ENCODE assay signal across 8 mouse cellular contexts in the genomic region with DNA sequence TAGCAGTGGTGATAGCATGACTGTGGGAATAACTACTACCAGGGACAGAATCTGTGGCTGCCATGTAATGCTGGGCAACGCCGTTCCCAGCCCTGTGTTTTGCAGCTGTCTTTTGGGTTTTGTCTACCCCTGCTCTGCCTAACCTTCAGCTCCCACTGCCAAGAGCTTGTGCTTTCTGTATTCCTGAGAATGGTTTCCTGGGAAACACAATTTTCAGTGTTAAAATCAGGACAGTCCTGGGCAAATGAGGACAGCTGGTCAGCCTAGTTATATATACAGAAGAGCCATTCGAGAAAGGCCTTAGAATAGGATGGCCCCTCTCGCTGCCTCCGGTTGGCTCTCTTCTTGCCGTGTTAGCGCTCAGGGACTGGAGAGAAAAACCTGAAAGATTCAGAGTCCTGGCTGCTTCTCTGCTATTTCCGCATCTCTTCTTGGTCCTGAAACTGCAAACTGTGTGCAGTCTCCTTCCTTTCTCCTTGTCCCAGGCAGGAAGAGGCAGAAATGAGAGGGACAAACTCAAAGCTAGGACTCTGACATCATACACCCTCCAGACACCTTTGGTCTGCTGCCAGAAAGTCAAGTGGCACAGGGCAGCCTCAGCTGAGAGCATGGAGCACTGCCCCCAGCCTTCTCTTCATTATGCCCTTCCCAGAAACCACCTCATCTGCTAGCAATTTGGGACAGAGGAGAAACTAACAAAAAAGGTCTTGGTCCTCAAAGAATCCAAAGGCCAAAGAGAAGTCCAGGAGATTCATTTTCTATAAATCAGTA.
DNase-seq lines count a peak whose midpoint lies in the region; ATAC-seq and TF ChIP-seq lines count a peak whose summit lies in the region.

No protein-coding gene starts in this region.

- peak overlapping the region; percentile 0; the same call in 1 of the 2 replicates for H3K27ac ChIP-seq in hindbrain, embryonic 10.5 days
- no peak overlapping the region for H3K27ac ChIP-seq in hindbrain, embryonic 11.5 days (ENCODE audit: low read depth, low read length)
- H3K27ac ChIP-seq in brown adipose tissue, adult 24 weeks (replicated peaks; ENCODE audit: low read depth, low read length) = peak overlapping the region; percentile 57
- H3K27ac ChIP-seq in heart, embryonic 11.5 days (ENCODE audit: low read depth, low read length) = peak overlapping the region; percentile 46; the same call in 1 of the 2 replicates
- H3K27ac ChIP-seq in lung, postnatal 0 days (ENCODE audit: low read length) = peak overlapping the region; percentile 17

- H3K36me3 ChIP-seq in hindbrain, embryonic 10.5 days = no peaks in the 10 kb centered on the region
- H3K36me3 ChIP-seq in hindbrain, embryonic 11.5 days (ENCODE audit: control insufficient read depth, insufficient read depth, low read length) = no peaks in the 10 kb centered on the region
- no peaks in the 10 kb centered on the region for H3K36me3 ChIP-seq in heart, embryonic 11.5 days (ENCODE audit: control insufficient read depth, insufficient read depth, low read length)
- no peaks in the 10 kb centered on the region for H3K36me3 ChIP-seq in lung, postnatal 0 days (ENCODE audit: insufficient read depth, low read length)

- no peak for ATAC-seq in hindbrain, embryonic 11.5 days (ENCODE audit: low FRiP score)
- ATAC-seq in heart, embryonic 11.5 days (replicated peaks; ENCODE audit: insufficient number of reproducible peaks, low FRiP score, low TSS enrichment) = 0 out of 2 replicates have a peak, but pooled peaks have one; percentile 57
- ATAC-seq in lung, postnatal 0 days = peak; percentile 96

- H3K4me1 ChIP-seq in hindbrain, embryonic 10.5 days (replicated peaks) = peaks cover 15% of the 10 kb centered on the region
- no peaks in the 10 kb centered on the region for H3K4me1 ChIP-seq in hindbrain, embryonic 11.5 days (replicated peaks; ENCODE audit: control insufficient read depth, insufficient read depth, low read length)
- peaks cover 15% of the 10 kb centered on the region for H3K4me1 ChIP-seq in brown adipose tissue, adult 24 weeks (ENCODE audit: control insufficient read depth, insufficient read depth, insufficient read length, low read length)
- H3K4me1 ChIP-seq in heart, embryonic 11.5 days (ENCODE audit: control insufficient read depth, insufficient read depth, low read length) = peaks cover 13% of the 10 kb centered on the region
- peaks cover 9% of the 10 kb centered on the region; the same call in 1 of the 2 replicates for H3K4me1 ChIP-seq in lung, postnatal 0 days (ENCODE audit: insufficient read depth, low read depth, low read length)

- H3K27me3 ChIP-seq in hindbrain, embryonic 10.5 days (ENCODE audit: insufficient read depth, poor library complexity, severe bottlenecking) = no peaks in the 10 kb centered on the region
- no peaks in the 10 kb centered on the region for H3K27me3 ChIP-seq in hindbrain, embryonic 11.5 days (ENCODE audit: control insufficient read depth, insufficient read depth, low read length)
- H3K27me3 ChIP-seq in heart, embryonic 11.5 days (ENCODE audit: control insufficient read depth, insufficient read depth, low read length) = no peaks in the 10 kb centered on the region
- H3K27me3 ChIP-seq in lung, postnatal 0 days (replicated peaks; ENCODE audit: insufficient read depth, low read length) = no peaks in the 10 kb centered on the region

- 80% methylated on average over 8 of the region's 8 CpGs for WGBS in hindbrain, embryonic 10.5 days
- 81% methylated on average over 8 of the region's 8 CpGs for WGBS in hindbrain, embryonic 11.5 days
- WGBS in heart, embryonic 11.5 days (ENCODE audit: insufficient replicate concordance) = 77% methylated on average over 8 of the region's 8 CpGs
- WGBS in lung, postnatal 0 days = 57% methylated on average over 8 of the region's 8 CpGs

- H3K4me2 ChIP-seq in hindbrain, embryonic 11.5 days (replicated peaks; ENCODE audit: low read depth, low read length) = no peak overlapping the region
- H3K4me2 ChIP-seq in heart, embryonic 11.5 days = no peak overlapping the region; the same call in 1 of the 2 replicates
- H3K4me2 ChIP-seq in lung, postnatal 0 days (replicated peaks; ENCODE audit: low read depth, low read length) = no peak overlapping the region

- TF ChIP-seq EP300 in lung, postnatal 0 days (IDR thresholded peaks at IDR 0.05) = peak; percentile 78

- H3K9ac ChIP-seq in hindbrain, embryonic 11.5 days (ENCODE audit: low read depth, low read length) = no peak overlapping the region
- H3K9ac ChIP-seq in heart, embryonic 11.5 days (ENCODE audit: low read depth, low read length) = no peak overlapping the region
- no peak overlapping the region for H3K9ac ChIP-seq in lung, postnatal 0 days (replicated peaks; ENCODE audit: low read depth)

- no peak for TF ChIP-seq CTCF in lung, postnatal 0 days (IDR thresholded peaks at IDR 0.05)

- no peak overlapping the region for H3K4me3 ChIP-seq in hindbrain, embryonic 10.5 days
- no peak overlapping the region for H3K4me3 ChIP-seq in hindbrain, embryonic 11.5 days (ENCODE audit: low read depth, low read length)
- no peak overlapping the region for H3K4me3 ChIP-seq in brown adipose tissue, adult 24 weeks (ENCODE audit: insufficient read depth, low read depth, low read length)
- no peak overlapping the region for H3K4me3 ChIP-seq in heart, embryonic 11.5 days (ENCODE audit: low read depth, low read length)
- no peak overlapping the region for H3K4me3 ChIP-seq in lung, postnatal 0 days (ENCODE audit: low read depth, low read length)

- H3K9me3 ChIP-seq in hindbrain, embryonic 10.5 days = no peaks in the 10 kb centered on the region
- H3K9me3 ChIP-seq in hindbrain, embryonic 11.5 days (ENCODE audit: control insufficient read depth, low read length) = no peaks in the 10 kb centered on the region
- no peaks in the 10 kb centered on the region for H3K9me3 ChIP-seq in heart, embryonic 11.5 days (replicated peaks; ENCODE audit: control insufficient read depth, low read length)
- H3K9me3 ChIP-seq in lung, postnatal 0 days (ENCODE audit: low read length) = no peaks in the 10 kb centered on the region

- DNase-seq in hindbrain, embryonic 10.5 days (ENCODE audit: low spot score) = no peak
- no peak for DNase-seq in hindbrain, embryonic 11.5 days (ENCODE audit: low spot score)
- DNase-seq in lung, postnatal 0 days (ENCODE audit: low spot score) = peak; percentile 86
- DNase-seq in embryo, embryonic 10.5 days (ENCODE audit: low spot score) = no peak
- no peak for DNase-seq in gastrocnemius, postnatal 25 days
- DNase-seq in gastrocnemius, adult 8-10 months (ENCODE audit: low spot score in 2 of 2) = no peak
